Mouse (Mus musculus) embryonic facial prominence, embryonic 10.5 days (tissue): ENCODE measurements around the gene Ccdc62. TPM values are rescaled to one million over a fixed set of nuclear protein-coding genes. Genes with fewer than 3 reads are reported as not detected.

Source experiments
- DNase-seq: peaks from one replicate; pipeline ENCODE4 v3.0.0-alpha.2; 2017; ENCODE audit warnings: low spot score
- H3K27ac ChIP-seq: fragments of 300-500 bp; sonication (generic); replicated peaks from 2 replicates; pipeline ENCODE4 v1.5.1; 2016; ENCODE audit warnings: mild to moderate bottlenecking
- H3K27me3 ChIP-seq: fragments of 300-500 bp; sonication (generic); replicated peaks from 2 replicates; pipeline ENCODE4 v1.6.1; 2016; ENCODE audit warnings: low read depth, mild to moderate bottlenecking; ENCODE audit not compliant: poor library complexity, severe bottlenecking
- H3K36me3 ChIP-seq: fragments of 300-500 bp; sonication (generic); replicated peaks from 2 replicates; pipeline ENCODE4 v1.6.1; 2016; ENCODE audit warnings: mild to moderate bottlenecking, moderate library complexity
- H3K4me1 ChIP-seq: fragments of 300-500 bp; sonication (generic); 2 replicates; pipeline ENCODE4 v1.6.1; 2016
- H3K4me3 ChIP-seq: fragments of 300-500 bp; sonication (generic); 2 replicates; pipeline ENCODE4 v1.5.1; 2016; ENCODE audit warnings: mild to moderate bottlenecking, moderate library complexity
- H3K9me3 ChIP-seq: fragments of 300-500 bp; sonication (generic); 2 replicates; pipeline ENCODE4 v1.6.1; 2016; ENCODE audit warnings: mild to moderate bottlenecking
- WGBS: fragments of 180-500 bp; shearing (Covaris S2); methylation state at CpG from one replicate; pipeline ENCODE4 v1.1.7; 2016; 5-methylcytosine and 5-hydroxymethylcytosine counted together
- polyA plus RNA-seq: library from polyadenylated mRNA; unstranded; fragments of >200 nt; fragmentation: Nextera tagmentation; extraction: Ambion mirVana; gene quantifications from 2 replicates; pipeline ENCODE4 v1.2.1, GENCODE M21; 2016

The Ccdc62 gene
- polyA plus RNA-seq, 1 experiment from 2014 or later = 5.9 TPM

GRCm38 (mm10) chr5:123947041-123947761 lies 16.7 kb downstream of the Ccdc62 start:
- 53% methylated on average over 7 of the region's 7 CpGs for WGBS
- Histone ChIP-seq H3K36me3 (no peaks in the 10 kb centered on the region), H3K27ac (no peak overlapping the region), H3K27me3 (no peaks in the 10 kb centered on the region), H3K4me1 (no peaks in the 10 kb centered on the region), H3K9me3 (no peaks in the 10 kb centered on the region), H3K4me3 (no peak overlapping the region)
- no peak for DNase-seq

- no peak for DNase-seq
- Histone ChIP-seq H3K27me3 (no peaks in the 10 kb centered on the region), H3K27ac (no peak overlapping the region), H3K9me3 (no peaks in the 10 kb centered on the region), H3K4me1 (peaks cover 5% of the 10 kb centered on the region; the same call in 1 of the 2 replicates), H3K36me3 (no peaks in the 10 kb centered on the region), H3K4me3 (no peak overlapping the region)
- 69% methylated on average over 5 of the region's 5 CpGs for WGBS
Observed at GRCm38 (mm10) chr5:123952365-123953045, 22.0 kb downstream of the Ccdc62 start.

GRCm38 (mm10) chr5:123957213-123957612 lies 26.7 kb downstream of the Ccdc62 start:
- Histone ChIP-seq H3K27me3 (no peaks in the 10 kb centered on the region), H3K4me1 (peaks cover 17% of the 10 kb centered on the region; the same call in 1 of the 2 replicates), H3K9me3 (no peaks in the 10 kb centered on the region), H3K4me3 (no peak overlapping the region), H3K36me3 (no peaks in the 10 kb centered on the region), H3K27ac (no peak overlapping the region)
- WGBS = 90% methylated on average over 8 of the region's 8 CpGs
- DNase-seq = no peak

GRCm38 (mm10) chr5:123959018-123959417 lies 28.5 kb downstream of the Ccdc62 start:
- 75% methylated on average over 3 of the region's 3 CpGs for WGBS
- no peaks in the 10 kb centered on the region for H3K36me3 ChIP-seq
- peaks cover 17% of the 10 kb centered on the region; the same call in 1 of the 2 replicates for H3K4me1 ChIP-seq
- no peaks in the 10 kb centered on the region for H3K9me3 ChIP-seq
- no peak for DNase-seq
- no peaks in the 10 kb centered on the region for H3K27me3 ChIP-seq
- H3K27ac ChIP-seq = no peak overlapping the region
- H3K4me3 ChIP-seq = no peak overlapping the region

- WGBS = 82% methylated on average over 8 of the region's 8 CpGs
- Histone ChIP-seq H3K27me3 (no peaks in the 10 kb centered on the region), H3K9me3 (no peaks in the 10 kb centered on the region), H3K36me3 (no peaks in the 10 kb centered on the region), H3K4me1 (peaks cover 17% of the 10 kb centered on the region; the same call in 1 of the 2 replicates), H3K4me3 (no peak overlapping the region), H3K27ac (no peak overlapping the region)
- no peak for DNase-seq
Observed at GRCm38 (mm10) chr5:123960129-123960528, 29.6 kb downstream of the Ccdc62 start.

GRCm38 (mm10) chr5:123961046-123961445 lies 30.6 kb downstream of the Ccdc62 start:
- H3K27me3 ChIP-seq = no peaks in the 10 kb centered on the region

GRCm38 (mm10) chr5:123964208-123964607 lies 33.7 kb downstream of the Ccdc62 start:
- H3K27me3 ChIP-seq = no peaks in the 10 kb centered on the region
- H3K4me3 ChIP-seq = no peak overlapping the region
- H3K4me1 ChIP-seq = peaks cover under 1% of the 10 kb centered on the region; the same call in 1 of the 2 replicates
- no peaks in the 10 kb centered on the region for H3K9me3 ChIP-seq
- no peaks in the 10 kb centered on the region for H3K36me3 ChIP-seq
- no peak overlapping the region for H3K27ac ChIP-seq
- WGBS = 93% methylated on average over 4 of the region's 4 CpGs
- no peak for DNase-seq

More at GRCm38 (mm10) chr5:123961046-123961445, 30.6 kb downstream of the Ccdc62 start:
- DNase-seq = no peak
- Histone ChIP-seq H3K36me3 (no peaks in the 10 kb centered on the region), H3K9me3 (no peaks in the 10 kb centered on the region), H3K4me3 (no peak overlapping the region), H3K4me1 (peaks cover 17% of the 10 kb centered on the region; the same call in 1 of the 2 replicates), H3K27ac (no peak overlapping the region)
- 89% methylated on average over 12 of the region's 12 CpGs for WGBS

GRCm38 (mm10) chr5:123966759-123967158 lies 36.3 kb downstream of the Ccdc62 start:
- Histone ChIP-seq H3K4me3 (no peak overlapping the region), H3K9me3 (no peaks in the 10 kb centered on the region), H3K27me3 (0 out of 2 replicates have a peak, but pooled peaks cover 13% of the 10 kb centered on the region), H3K4me1 (no peaks in the 10 kb centered on the region), H3K27ac (no peak overlapping the region), H3K36me3 (no peaks in the 10 kb centered on the region)
- DNase-seq = no peak
- 96% methylated on average over 2 of the region's 2 CpGs for WGBS

GRCm38 (mm10) chr5:123968468-123968867 lies 38.0 kb downstream of the Ccdc62 start:
- Histone ChIP-seq H3K9me3 (no peaks in the 10 kb centered on the region), H3K36me3 (no peaks in the 10 kb centered on the region), H3K27me3 (peaks cover 29% of the 10 kb centered on the region), H3K4me3 (no peak overlapping the region), H3K27ac (no peak overlapping the region), H3K4me1 (peaks cover 4% of the 10 kb centered on the region)
- WGBS = 84% methylated on average over 5 of the region's 5 CpGs
- no peak for DNase-seq

- 73% methylated on average over 8 of the region's 8 CpGs for WGBS
Observed at GRCm38 (mm10) chr5:123969216-123969615, 38.7 kb downstream of the Ccdc62 start.

GRCm38 (mm10) chr5:123970576-123970975 lies 40.1 kb downstream of the Ccdc62 start:
- Histone ChIP-seq H3K27ac (no peak overlapping the region), H3K27me3 (peaks cover 44% of the 10 kb centered on the region), H3K4me3 (no peak overlapping the region), H3K9me3 (no peaks in the 10 kb centered on the region), H3K4me1 (peaks cover 14% of the 10 kb centered on the region), H3K36me3 (no peaks in the 10 kb centered on the region)
- 91% methylated on average over 4 of the region's 4 CpGs for WGBS
- DNase-seq = no peak

More at GRCm38 (mm10) chr5:123969216-123969615, 38.7 kb downstream of the Ccdc62 start:
- H3K27me3 ChIP-seq = peaks cover 31% of the 10 kb centered on the region
- H3K4me1 ChIP-seq = peaks cover 6% of the 10 kb centered on the region
- H3K4me3 ChIP-seq = no peak overlapping the region
- H3K27ac ChIP-seq = no peak overlapping the region
- H3K36me3 ChIP-seq = no peaks in the 10 kb centered on the region
- no peak for DNase-seq
- no peaks in the 10 kb centered on the region for H3K9me3 ChIP-seq

- Histone ChIP-seq H3K4me3 (no peak overlapping the region), H3K9me3 (no peaks in the 10 kb centered on the region), H3K4me1 (peaks cover 33% of the 10 kb centered on the region), H3K36me3 (no peaks in the 10 kb centered on the region), H3K27me3 (peaks cover 58% of the 10 kb centered on the region), H3K27ac (no peak overlapping the region)
- 79% methylated on average over 6 of the region's 6 CpGs for WGBS
- no peak for DNase-seq
Observed at GRCm38 (mm10) chr5:123972453-123972852, 42.0 kb downstream of the Ccdc62 start.
